Mouse (Mus musculus): ENCODE measurements around the gene Rpl7l1.

Gene Rpl7l1

GRCm38 (mm10) chr17:46735287-46735686, 47.2 kb downstream of the Rpl7l1 start:
- no peak for DNase-seq (ENCODE audit: low spot score)

DNA sequence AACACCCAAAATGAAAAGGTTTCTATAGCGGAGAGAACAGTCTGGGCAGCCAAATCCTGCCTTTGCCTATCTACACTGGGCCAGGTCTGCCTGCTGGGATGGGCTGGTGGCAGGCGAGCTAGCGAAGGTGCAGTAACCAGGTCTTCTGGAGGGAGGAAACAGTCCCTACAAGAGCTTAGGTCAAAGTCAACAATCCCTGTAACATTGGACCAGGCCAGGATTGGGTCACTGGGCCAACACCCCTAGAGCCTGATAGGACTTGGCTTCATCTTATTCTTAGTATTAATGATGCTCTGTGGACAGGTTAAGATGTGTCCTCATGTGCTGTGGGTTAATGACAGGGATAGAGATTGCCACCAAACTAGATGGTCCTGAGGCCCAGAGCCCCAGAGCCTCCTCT, 48.4 kb downstream of the Rpl7l1 start:
- DNase-seq (ENCODE audit: low spot score), result no peak

DNA sequence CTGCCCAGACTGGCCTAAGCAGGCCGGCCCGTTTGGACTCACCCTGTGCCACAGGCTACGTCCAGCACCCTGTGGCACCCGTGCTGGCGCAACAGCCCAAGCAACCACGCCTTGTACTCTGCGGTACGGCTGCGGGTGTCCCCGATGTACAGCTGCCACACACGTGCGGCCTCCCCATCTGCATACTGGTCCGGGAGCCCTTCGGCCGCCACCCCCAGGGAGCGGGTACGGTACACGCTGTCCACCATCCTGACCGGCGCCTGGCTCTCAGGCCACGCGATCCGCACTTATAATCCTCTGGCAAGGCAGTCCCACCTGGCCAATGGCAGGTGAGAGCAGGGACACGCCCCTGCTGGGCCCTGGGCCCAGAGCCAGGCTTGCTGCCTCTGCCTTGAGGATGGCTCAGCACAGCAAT, 53.6 kb downstream of the Rpl7l1 start, which contains the start of gene Gnmt:
Gene Gnmt, minus strand, starts transcription at position 265 of the 415 bp plus-strand sequence.
- no peak for DNase-seq (ENCODE audit: low spot score)

- no peak for DNase-seq (ENCODE audit: low spot score)
These were observed 54.0 kb downstream of the Rpl7l1 start for GRCm38 (mm10) chr17:46728496-46728895.

DNA sequence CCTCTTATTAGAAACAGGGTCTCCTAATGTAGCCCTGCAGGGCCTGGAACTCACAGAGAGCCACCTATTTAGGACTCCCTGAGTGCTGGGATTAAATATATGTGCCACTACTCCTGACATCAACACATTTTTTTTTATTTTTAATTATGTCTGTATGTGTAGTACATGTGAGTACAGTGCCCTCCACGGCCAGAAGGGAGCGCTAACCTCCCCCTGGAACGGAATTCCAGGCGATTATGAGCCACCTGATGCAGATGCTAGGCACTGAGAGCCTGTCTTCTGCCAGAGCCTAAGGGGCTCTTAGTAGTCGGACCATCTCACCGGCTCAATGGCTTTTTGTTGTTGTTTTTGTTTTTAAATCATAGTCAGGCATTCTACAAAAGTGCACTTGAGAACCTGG, 54.5 kb downstream of the Rpl7l1 start:
- no peak for DNase-seq (ENCODE audit: low spot score)

DNA sequence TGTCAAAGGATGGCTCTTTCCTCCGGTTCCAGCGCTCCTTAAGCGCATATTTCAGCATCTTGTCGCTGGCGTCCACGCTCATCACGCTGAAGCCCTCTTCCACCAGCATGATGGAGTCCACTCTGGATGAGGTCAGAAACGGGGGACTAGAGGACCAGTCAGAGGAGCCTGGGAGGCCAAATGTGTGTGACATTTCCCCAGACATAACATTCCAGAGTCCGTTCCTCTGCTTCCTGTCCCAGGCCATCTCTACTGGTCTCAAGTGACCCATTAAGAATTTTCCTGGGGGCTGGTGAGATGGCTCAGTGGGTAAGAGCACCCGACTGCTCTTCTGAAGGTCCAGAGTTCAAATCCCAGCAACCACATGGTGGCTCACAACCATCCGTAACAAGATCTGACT, 55.2 kb downstream of the Rpl7l1 start:
- DNase-seq (ENCODE audit: low spot score), result no peak

- no peak for DNase-seq (ENCODE audit: low spot score)
These were observed 56.5 kb downstream of the Rpl7l1 start for GRCm38 (mm10) chr17:46725731-46726645.

DNA sequence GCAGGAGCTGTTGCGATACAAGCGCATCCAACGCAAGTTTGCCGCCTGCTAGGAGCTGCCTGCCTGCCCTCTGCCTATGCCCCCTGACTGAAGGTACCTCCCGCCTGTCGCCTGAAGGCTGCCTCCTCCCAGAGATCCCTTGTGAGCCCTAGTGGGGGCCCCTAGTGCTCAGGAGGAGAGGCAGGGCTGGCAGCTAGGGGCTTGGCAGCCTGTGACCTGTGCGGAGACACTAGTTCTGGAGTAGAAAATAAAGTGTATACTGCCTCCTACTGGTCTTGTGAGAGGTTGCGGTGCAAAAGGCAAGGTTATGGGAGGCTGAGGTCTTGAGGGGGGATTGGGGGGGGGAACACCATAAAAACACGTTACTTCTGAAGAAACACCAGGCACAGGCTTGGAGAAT, 57.2 kb downstream of the Rpl7l1 start:
- no peak for DNase-seq (ENCODE audit: low spot score)

- no peak for DNase-seq (ENCODE audit: low spot score)
These were observed 57.9 kb downstream of the Rpl7l1 start for GRCm38 (mm10) chr17:46724477-46725084.

Measured in testis, postnatal 14 days (tissue).